Mouse (Mus musculus) cortical plate, adult 2 months (tissue): ENCODE measurements at regions not wholly inside any gene's neighbourhood (a gene's known extent, or its start where the extent isn't known, plus 50 kb on each side); places are given as distances from the start of the nearest gene placed in this dataset.

ENCODE experiments used
- H3K27ac ChIP-seq: fragments of 200-500 bp; 2 replicates; pipeline ENCODE4 v1.5.1; 2012; ENCODE audit warnings: low read length, control low read depth, inconsistent platforms; ENCODE audit not compliant: insufficient read depth
- H3K4me1 ChIP-seq: fragments of 200-500 bp; 2 replicates; pipeline ENCODE4 v1.6.1; 2011; ENCODE audit warnings: low read length; ENCODE audit not compliant: control insufficient read depth, insufficient read depth
- H3K4me3 ChIP-seq: fragments of 200-500 bp; 2 replicates; pipeline ENCODE4 v1.5.1; 2011; ENCODE audit warnings: mild to moderate bottlenecking, low read length, control low read depth; ENCODE audit not compliant: insufficient read depth
- CTCF ChIP-seq: fragments of 200-500 bp; IDR thresholded peaks from 2 replicates; pipeline ENCODE4 v1.5.1; 2011; ENCODE audit warnings: mild to moderate bottlenecking, control low read depth, low read length; ENCODE audit not compliant: insufficient read depth; ENCODE audit errors: extremely low read depth
- POLR2A ChIP-seq: fragments of 200-500 bp; IDR thresholded peaks from 2 replicates; pipeline ENCODE4 v1.6.1; 2011; ENCODE audit warnings: mild to moderate bottlenecking, low read length, control low read depth; ENCODE audit not compliant: insufficient read depth; ENCODE audit errors: extremely low read depth

- Histone ChIP-seq H3K4me3 (no peak overlapping the region), H3K4me1 (no peaks in the 10 kb centered on the region), H3K27ac (no peak overlapping the region)
- TF ChIP-seq CTCF (peak; percentile 25; the same call in 1 of the 2 replicates), POLR2A (no peak)
Measured at GRCm38 (mm10) chr9:116511450-116511849, 336.3 kb upstream of the Tgfbr2 start.

DNA sequence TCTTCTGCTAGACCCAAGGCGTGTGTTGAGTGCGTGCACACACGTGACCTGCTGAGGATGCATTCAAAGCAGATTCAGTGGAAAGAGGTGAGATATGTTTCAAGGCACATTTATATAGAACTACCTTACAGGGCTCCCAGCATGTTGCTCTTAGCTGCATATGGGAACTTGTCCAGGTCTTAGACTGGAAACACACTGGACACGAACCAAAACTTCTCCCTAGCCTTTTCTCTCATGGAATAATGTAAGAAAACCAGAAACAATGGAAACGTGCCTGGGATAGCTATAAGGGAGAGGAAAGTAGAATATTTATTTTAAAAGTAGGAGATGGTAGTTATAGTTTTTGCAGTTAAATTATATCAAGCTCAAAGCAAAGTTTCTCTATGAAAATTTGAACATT, 332.6 kb upstream of the Tgfbr2 start:
- H3K27ac ChIP-seq = no peak overlapping the region
- H3K4me1 ChIP-seq = no peaks in the 10 kb centered on the region
- H3K4me3 ChIP-seq = no peak overlapping the region
- TF ChIP-seq POLR2A = no peak
- no peak for TF ChIP-seq CTCF

DNA sequence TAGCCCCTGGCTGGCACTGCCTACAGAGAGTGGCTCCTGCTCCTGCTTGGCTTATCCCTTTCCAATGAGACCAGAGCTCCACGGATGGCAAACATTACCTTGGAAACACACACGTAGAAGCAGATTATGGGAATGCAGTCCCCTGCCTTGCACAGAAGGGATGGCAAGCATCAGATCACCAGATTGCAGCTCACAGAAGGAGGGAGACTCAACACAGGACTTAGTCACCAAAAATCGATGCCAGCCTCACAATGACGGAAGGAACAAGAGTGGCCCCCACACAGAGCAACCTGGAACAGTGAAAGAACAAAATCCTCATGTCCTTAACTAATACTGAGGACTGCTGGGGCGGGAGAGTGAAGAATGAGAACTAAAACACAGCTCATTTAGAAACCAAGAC, 327.7 kb upstream of the Tgfbr2 start:
- TF ChIP-seq CTCF (no peak), POLR2A (no peak)
- H3K4me3 ChIP-seq = no peak overlapping the region
- H3K27ac ChIP-seq = no peak overlapping the region
- no peaks in the 10 kb centered on the region for H3K4me1 ChIP-seq

DNA sequence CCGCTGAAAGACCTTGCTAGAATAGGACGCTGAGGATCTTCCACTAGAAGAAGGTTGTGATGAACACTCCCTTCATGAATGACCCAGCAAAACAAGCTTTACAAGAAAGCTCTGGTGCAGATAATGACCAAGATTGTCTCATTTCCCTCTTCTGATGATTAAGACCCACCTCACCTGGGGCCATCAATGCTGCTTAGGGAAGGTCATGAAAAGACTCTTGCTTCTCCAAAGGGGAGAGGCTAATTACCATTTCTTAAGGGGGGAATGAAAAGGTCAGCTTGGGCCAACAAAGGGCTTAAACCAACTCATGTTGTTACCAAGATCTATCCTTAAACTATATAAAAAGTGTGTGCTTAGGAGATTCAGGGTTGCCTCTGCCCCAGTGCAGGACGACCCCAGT, 325.8 kb upstream of the Tgfbr2 start:
- TF ChIP-seq CTCF = no peak
- TF ChIP-seq POLR2A = no peak
- Histone ChIP-seq H3K4me3 (no peak overlapping the region), H3K4me1 (no peaks in the 10 kb centered on the region), H3K27ac (no peak overlapping the region)

DNA sequence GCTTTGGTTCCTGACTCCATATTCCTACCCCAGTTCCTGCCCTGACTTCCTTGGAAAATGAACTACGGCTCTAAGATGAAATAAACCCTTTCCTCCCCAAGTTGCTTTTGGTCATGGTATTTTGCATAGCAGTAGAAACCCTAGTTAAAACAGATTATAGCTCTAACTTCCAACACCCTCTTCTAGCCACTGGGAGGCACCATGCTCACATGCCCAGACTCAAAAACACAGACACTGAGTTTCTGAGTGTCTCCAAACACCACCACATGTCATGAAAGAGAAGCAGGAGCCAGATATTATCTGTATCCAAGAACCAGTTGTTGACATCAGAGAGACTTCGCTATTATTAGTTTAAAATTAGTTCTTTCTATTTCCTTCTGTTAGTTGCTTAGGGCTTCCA, 316.1 kb upstream of the Tgfbr2 start:
- Histone ChIP-seq H3K4me1 (no peaks in the 10 kb centered on the region), H3K27ac (no peak overlapping the region), H3K4me3 (no peak overlapping the region)
- no peak for TF ChIP-seq CTCF
- no peak for TF ChIP-seq POLR2A

DNA sequence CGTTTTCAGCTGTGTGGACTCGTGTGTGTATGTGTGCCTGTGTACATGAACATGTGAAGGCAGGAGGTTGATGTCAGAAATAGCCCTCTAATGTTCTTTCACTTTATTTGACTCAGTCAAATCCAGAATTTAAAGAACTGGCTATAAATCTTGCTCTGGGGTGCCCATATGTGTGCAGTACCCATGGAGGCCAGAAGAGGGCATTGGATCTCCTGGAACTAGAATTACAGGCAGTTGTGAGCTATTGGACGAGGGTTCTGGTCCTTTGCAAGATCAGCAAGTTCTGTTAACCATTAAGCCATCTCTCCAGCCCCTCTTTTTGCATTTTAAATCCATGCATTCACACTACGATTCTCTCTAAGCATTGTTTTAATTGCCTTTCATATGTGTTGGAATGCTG, 314.6 kb upstream of the Tgfbr2 start:
- H3K4me3 ChIP-seq = no peak overlapping the region
- TF ChIP-seq CTCF (peak; percentile 35), POLR2A (no peak)
- H3K27ac ChIP-seq = no peak overlapping the region

GRCm38 (mm10) chr9:116489273-116489672, 314.1 kb upstream of the Tgfbr2 start:
- Histone ChIP-seq H3K4me3 (no peak overlapping the region), H3K4me1 (no peaks in the 10 kb centered on the region), H3K27ac (no peak overlapping the region)
- TF ChIP-seq POLR2A = no peak
- TF ChIP-seq CTCF = no peak

More for the DNA sequence above, 314.6 kb upstream of the Tgfbr2 start:
- no peaks in the 10 kb centered on the region for H3K4me1 ChIP-seq

GRCm38 (mm10) chr9:116477309-116477708, 302.1 kb upstream of the Tgfbr2 start:
- peaks cover 3% of the 10 kb centered on the region; the same call in 1 of the 2 replicates for H3K4me1 ChIP-seq
- no peak overlapping the region for H3K4me3 ChIP-seq
- TF ChIP-seq CTCF (no peak), POLR2A (no peak)
- H3K27ac ChIP-seq = no peak overlapping the region

DNA sequence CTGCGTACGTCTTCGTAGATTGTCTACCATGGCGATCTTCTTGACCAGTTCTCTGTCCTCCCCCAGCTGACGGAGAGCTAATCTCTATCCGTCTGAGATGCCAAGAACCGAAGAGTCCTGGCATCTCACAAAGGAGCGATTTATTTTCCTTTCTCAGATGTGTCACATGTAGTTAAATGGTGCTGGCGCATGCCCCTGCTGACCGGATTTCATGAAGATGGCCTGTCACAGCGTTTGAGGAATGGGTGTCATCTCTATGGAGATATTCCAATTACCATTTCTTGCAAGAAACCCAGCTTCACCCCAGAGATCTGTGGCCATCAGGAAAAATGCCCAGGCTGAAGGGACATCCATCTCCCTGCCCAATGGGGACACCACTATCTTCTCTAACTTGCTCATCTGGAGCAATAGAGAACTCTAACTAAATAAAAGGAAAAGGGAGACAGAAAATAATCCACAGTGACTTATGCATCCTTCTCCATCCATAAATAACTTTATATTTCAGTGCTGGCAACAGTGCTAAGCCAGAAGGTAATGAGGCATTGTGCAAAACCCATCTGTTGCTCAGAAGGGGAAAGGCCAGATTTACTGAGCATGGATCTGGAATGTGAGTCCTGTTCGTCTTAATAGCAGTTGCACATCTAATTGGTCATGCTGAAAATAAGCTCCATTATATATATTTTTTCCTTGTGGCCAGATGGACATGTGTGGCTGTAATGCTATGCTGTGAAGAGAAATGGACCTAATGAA, 300.2 kb upstream of the Tgfbr2 start:
- TF ChIP-seq CTCF = no peak
- TF ChIP-seq POLR2A = no peak
- no peak overlapping the region for H3K27ac ChIP-seq
- no peak overlapping the region for H3K4me3 ChIP-seq
- H3K4me1 ChIP-seq = peaks cover 3% of the 10 kb centered on the region; the same call in 1 of the 2 replicates

DNA sequence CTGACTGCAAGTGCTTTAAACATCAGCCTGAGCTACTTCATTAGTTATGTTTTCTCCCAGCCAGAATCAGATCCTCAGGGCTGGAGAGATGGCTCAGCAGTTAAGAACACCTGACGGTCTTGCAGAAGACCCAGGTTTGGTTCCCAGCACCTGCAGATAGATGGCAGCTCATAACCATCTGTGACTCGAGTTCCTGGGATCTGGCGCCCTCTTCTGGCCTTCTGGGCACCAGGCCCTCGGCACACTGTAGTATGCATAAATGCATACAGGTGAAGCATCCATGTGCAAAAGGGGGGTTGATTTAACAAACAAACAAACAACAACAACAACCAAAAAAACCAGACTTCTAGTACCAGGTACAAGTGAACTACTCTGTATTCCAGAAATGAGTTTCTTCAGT, 297.7 kb upstream of the Tgfbr2 start:
- peaks cover 3% of the 10 kb centered on the region for H3K4me1 ChIP-seq
- TF ChIP-seq CTCF (0 out of 2 replicates have a peak, but pooled peaks have one; percentile 2), POLR2A (no peak)
- H3K4me3 ChIP-seq = no peak overlapping the region
- no peak overlapping the region for H3K27ac ChIP-seq
